Comparison of ENCODE assay signal across 8 mouse cellular contexts in genomic region chr12:111945115-111945514, GRCm38 (mm10). TPM values are rescaled to one million over a fixed set of nuclear protein-coding genes. Genes with fewer than 3 reads are reported as not detected.
DNase-seq lines count a peak whose midpoint lies in the region; ATAC-seq lines count a peak whose summit lies in the region.

No protein-coding gene starts in this region.

- H3K9ac ChIP-seq in intestine, embryonic 16.5 days (ENCODE audit: low read depth, low read length), result 0 out of 2 replicates have a peak overlapping the region, but pooled peaks have one; percentile 30

- H3K4me1 ChIP-seq in embryonic facial prominence, embryonic 10.5 days, result peaks cover 33% of the 10 kb centered on the region
- H3K4me1 ChIP-seq in intestine, embryonic 16.5 days (ENCODE audit: control insufficient read depth, insufficient read depth, low read length), result peaks cover 36% of the 10 kb centered on the region

- H3K9me3 ChIP-seq in embryonic facial prominence, embryonic 10.5 days, result no peaks in the 10 kb centered on the region
- H3K9me3 ChIP-seq in intestine, embryonic 16.5 days (ENCODE audit: control insufficient read depth, low read length), result no peaks in the 10 kb centered on the region

- peak overlapping the region; percentile 74 for H3K27ac ChIP-seq in embryonic facial prominence, embryonic 10.5 days (replicated peaks)
- peak overlapping the region; percentile 88 for H3K27ac ChIP-seq in intestine, embryonic 16.5 days (ENCODE audit: low read length)

- H3K4me2 ChIP-seq in intestine, embryonic 16.5 days (ENCODE audit: low read depth, low read length), result no peak overlapping the region

- WGBS in embryonic facial prominence, embryonic 10.5 days, result 53% methylated on average over 8 of the region's 8 CpGs
- WGBS in intestine, embryonic 16.5 days, result 39% methylated on average over 8 of the region's 8 CpGs

- peak; percentile 17 for ATAC-seq in intestine, embryonic 16.5 days
- no peak for ATAC-seq in monocyte, adult 5-6 weeks (replicated peaks; ENCODE audit: insufficient number of reproducible peaks, low FRiP score, low TSS enrichment, poor library complexity, severe bottlenecking)

- DNase-seq in adrenal gland, adult 2 months, result peak; percentile 46
- DNase-seq in adrenal gland, postnatal 4 days (ENCODE audit: low spot score in 2 of 2), result no peak
- peak; percentile 32 for DNase-seq in embryonic facial prominence, embryonic 10.5 days (ENCODE audit: low spot score)
- DNase-seq in lung, adult 18-20 months, result peak; percentile 70 to 78
- no peak for DNase-seq in cerebellum, adult 18-20 months
- DNase-seq in cerebellum, adult 9-11 months, result no peak

- no peaks in the 10 kb centered on the region for H3K36me3 ChIP-seq in embryonic facial prominence, embryonic 10.5 days (replicated peaks)
- H3K36me3 ChIP-seq in intestine, embryonic 16.5 days (ENCODE audit: control insufficient read depth, insufficient read depth, low read length), result no peaks in the 10 kb centered on the region

- no peaks in the 10 kb centered on the region for H3K27me3 ChIP-seq in embryonic facial prominence, embryonic 10.5 days (replicated peaks; ENCODE audit: low read depth, poor library complexity, severe bottlenecking)
- H3K27me3 ChIP-seq in intestine, embryonic 16.5 days (replicated peaks; ENCODE audit: control insufficient read depth, insufficient read depth, low read length), result no peaks in the 10 kb centered on the region

- no peak overlapping the region for H3K4me3 ChIP-seq in embryonic facial prominence, embryonic 10.5 days
- H3K4me3 ChIP-seq in intestine, embryonic 16.5 days (ENCODE audit: low read length), result no peak overlapping the region

RNA-seq across cellular contexts. Expression of gene Atp5mpl, which starts 21.7 kb away (rescaled TPM):
- total RNA-seq in adrenal gland, adult 2 months (2021), result 100 to 1,000 TPM; 274 to 451 TPM
- polyA plus RNA-seq in adrenal gland, adult 2 months (2012; rRNA removed), result 3.2 and 6.1 TPM in 2 replicates
- total RNA-seq in adrenal gland, postnatal 4 days (2021), result 100 to 1,000 TPM; 402 to 432 TPM
- 580 and 594 TPM in 2 replicates for polyA plus RNA-seq in embryonic facial prominence, embryonic 10.5 days (2016; fragmentation: Nextera tagmentation; extraction: Ambion mirVana)
- 900 and 957 TPM in 2 replicates for polyA plus RNA-seq in intestine, embryonic 16.5 days (2015; fragmentation: Nextera tagmentation; extraction: Ambion mirVana)
- total RNA-seq in monocyte, adult 5-6 weeks (2017), result 289 to 531 TPM (median 434 TPM) in 3 replicates

RNA-seq across cellular contexts. Expression of gene Tdrd9, which starts 26.2 kb away (rescaled TPM):
- under 1 TPM in 1 of 2 experiments, not detected in 1; 0.07 TPM for total RNA-seq in adrenal gland, adult 2 months (2021)
- 0.06 TPM in 1 of 2 replicates, not detected in the other for polyA plus RNA-seq in adrenal gland, adult 2 months (2012; rRNA removed)
- total RNA-seq in adrenal gland, postnatal 4 days (2021), result under 1 TPM; 0.34 to 0.40 TPM
- 1.0 and 1.1 TPM in 2 replicates for polyA plus RNA-seq in embryonic facial prominence, embryonic 10.5 days (2016; fragmentation: Nextera tagmentation; extraction: Ambion mirVana)
- 0.20 and 0.24 TPM in 2 replicates for polyA plus RNA-seq in intestine, embryonic 16.5 days (2015; fragmentation: Nextera tagmentation; extraction: Ambion mirVana)
- total RNA-seq in monocyte, adult 5-6 weeks (2017), result 0.29 TPM in 1 of 3 replicates, not detected in the others

RNA-seq across cellular contexts. Expression of gene Rd3l, which starts 36.0 kb away (rescaled TPM):
- total RNA-seq in adrenal gland, adult 2 months (2021), result not detected
- polyA plus RNA-seq in adrenal gland, adult 2 months (2012; rRNA removed), result not detected in 2 replicates
- not detected for total RNA-seq in adrenal gland, postnatal 4 days (2021)
- polyA plus RNA-seq in embryonic facial prominence, embryonic 10.5 days (2016; fragmentation: Nextera tagmentation; extraction: Ambion mirVana), result not detected in 2 replicates
- polyA plus RNA-seq in intestine, embryonic 16.5 days (2015; fragmentation: Nextera tagmentation; extraction: Ambion mirVana), result not detected in 2 replicates
- total RNA-seq in monocyte, adult 5-6 weeks (2017), result not detected in 3 replicates

RNA-seq across cellular contexts. Expression of gene Ppp1r13b, which starts 37.2 kb away (rescaled TPM):
- total RNA-seq in adrenal gland, adult 2 months (2021), result 10 to 100 TPM; 13.8 to 15.9 TPM
- 5.9 and 6.6 TPM in 2 replicates for polyA plus RNA-seq in adrenal gland, adult 2 months (2012; rRNA removed)
- 10 to 100 TPM; 26.7 to 30.5 TPM for total RNA-seq in adrenal gland, postnatal 4 days (2021)
- 4.1 and 5.1 TPM in 2 replicates for polyA plus RNA-seq in embryonic facial prominence, embryonic 10.5 days (2016; fragmentation: Nextera tagmentation; extraction: Ambion mirVana)
- polyA plus RNA-seq in intestine, embryonic 16.5 days (2015; fragmentation: Nextera tagmentation; extraction: Ambion mirVana), result 5.6 and 7.9 TPM in 2 replicates
- total RNA-seq in monocyte, adult 5-6 weeks (2017), result 9.8 to 19.1 TPM (median 12.6 TPM) in 3 replicates

Comparison
In these comparisons a context has a peak if more than half of its experiments do, and no peak if none do; other contexts are left out.
1. DNase-seq: peak in adrenal gland, adult 2 months (single experiment), embryonic facial prominence, embryonic 10.5 days (single experiment) and lung, adult 18-20 months (2 of 2); none in adrenal gland, postnatal 4 days (0 of 2), cerebellum, adult 18-20 months (0 of 2) and cerebellum, adult 9-11 months (single experiment).